Mouse (Mus musculus) monocyte, adult 2 months (primary cell): ENCODE measurements around the gene Hnrnpab.

Experiments used
- DNase-seq, 2 experiments: peaks; one replicate each; pipeline ENCODE4 v3.0.0; 2022; ENCODE audit warnings: low spot score in 2 of 2, low read depth in 1 of 2

Hnrnpab gene

GRCm38 (mm10) chr11:51576454-51576853 lies 30.2 kb downstream of the Hnrnpab start:
- DNase-seq, result no peak

GRCm38 (mm10) chr11:51568801-51569200 lies 37.8 kb downstream of the Hnrnpab start:
- DNase-seq, result no peak

- DNase-seq, result no peak
Observed at GRCm38 (mm10) chr11:51565951-51566350, 40.7 kb downstream of the Hnrnpab start.

GRCm38 (mm10) chr11:51565062-51565461 lies 41.6 kb downstream of the Hnrnpab start:
- peak in 1 of 2 experiments; percentile 24 for DNase-seq

- no peak for DNase-seq
Observed at GRCm38 (mm10) chr11:51563276-51563675, 43.4 kb downstream of the Hnrnpab start.

- no peak for DNase-seq
Observed at GRCm38 (mm10) chr11:51555066-51555465, 51.6 kb downstream of the Hnrnpab start.

GRCm38 (mm10) chr11:51554590-51554989 lies 52.1 kb downstream of the Hnrnpab start:
- DNase-seq, result no peak

GRCm38 (mm10) chr11:51552091-51552490 lies 54.6 kb downstream of the Hnrnpab start:
- no peak for DNase-seq

- no peak for DNase-seq
Observed at GRCm38 (mm10) chr11:51551253-51551652, 55.4 kb downstream of the Hnrnpab start.
